Mouse (Mus musculus): ENCODE data around the gene Ceacam16. TPM values are rescaled to one million over a fixed set of nuclear protein-coding genes. Genes with fewer than 3 reads are reported as not detected.
A peak's percentile ranks its signal among the peaks of the same experiment; 100 is the strongest.

Ceacam16 gene
- total and polyA plus RNA-seq, 2 experiments, result 0.09 to 0.11 TPM

GRCm38 (mm10) chr7:19818440-19818839 lies 42.7 kb downstream of the Ceacam16 start:
- Histone ChIP-seq H3K27me3 (ENCODE audit: control insufficient read depth, insufficient read depth, low read length) (no peaks in the 10 kb centered on the region), H3K4me3 (ENCODE audit: insufficient read depth, low read depth, low read length) (no peak overlapping the region), H3K79me2 (ENCODE audit: control insufficient read depth, insufficient read depth, low read length) (peaks cover 10% of the 10 kb centered on the region; the same call in 1 of the 2 replicates), H3K36me3 (ENCODE audit: control insufficient read depth, insufficient read depth, low read length) (peaks cover 13% of the 10 kb centered on the region; the same call in 1 of the 2 replicates), H3K4me1 (ENCODE audit: control insufficient read depth, insufficient read depth, low read length) (peaks cover 31% of the 10 kb centered on the region), H3K27ac (replicated peaks; ENCODE audit: insufficient read depth, low read depth, low read length) (peak overlapping the region; percentile 78), H3K9ac (ENCODE audit: low read depth, low read length) (peak overlapping the region; percentile 49)
- DNase-seq (ENCODE audit: extremely low read depth, low read depth, low spot score), result peak; percentile 72
- 41% methylated on average over 5 of the region's 5 CpGs for WGBS
- no peak for TF ChIP-seq CTCF (IDR thresholded peaks at IDR 0.05; ENCODE audit: low read depth, low read length)
- TF ChIP-seq POLR2A (IDR thresholded peaks at IDR 0.05; ENCODE audit: extremely low read depth, insufficient read depth, low read length), result no peak

GRCm38 (mm10) chr7:19817382-19818105 lies 43.6 kb downstream of the Ceacam16 start:
- peak; percentile 95 for DNase-seq (ENCODE audit: extremely low read depth, low read depth, low spot score)

GRCm38 (mm10) chr7:19816224-19816771 lies 44.8 kb downstream of the Ceacam16 start:
- Histone ChIP-seq H3K4me3 (ENCODE audit: insufficient read depth, low read depth, low read length) (peak overlapping the region; percentile 66), H3K27ac (replicated peaks; ENCODE audit: insufficient read depth, low read depth, low read length) (peak overlapping the region; percentile 78), H3K4me1 (ENCODE audit: control insufficient read depth, insufficient read depth, low read length) (peaks cover 27% of the 10 kb centered on the region), H3K9ac (ENCODE audit: low read depth, low read length) (peak overlapping the region; percentile 78), H3K36me3 (ENCODE audit: control insufficient read depth, insufficient read depth, low read length) (peaks cover 23% of the 10 kb centered on the region), H3K79me2 (ENCODE audit: control insufficient read depth, insufficient read depth, low read length) (no peaks in the 10 kb centered on the region; the same call in 1 of the 2 replicates), H3K27me3 (ENCODE audit: control insufficient read depth, insufficient read depth, low read length) (no peaks in the 10 kb centered on the region)
- 2% methylated on average over 28 of the region's 28 CpGs for WGBS
- DNase-seq (ENCODE audit: extremely low read depth, low read depth, low spot score), result peak; percentile 75
- peak; percentile 69 for TF ChIP-seq POLR2A (IDR thresholded peaks at IDR 0.05; ENCODE audit: extremely low read depth, insufficient read depth, low read length)
- no peak for TF ChIP-seq CTCF (IDR thresholded peaks at IDR 0.05; ENCODE audit: low read depth, low read length)

More at GRCm38 (mm10) chr7:19817382-19818105, 43.6 kb downstream of the Ceacam16 start:
- Histone ChIP-seq H3K9ac (ENCODE audit: low read depth, low read length) (peak overlapping the region; percentile 78), H3K4me3 (ENCODE audit: insufficient read depth, low read depth, low read length) (peak overlapping the region; percentile 66), H3K4me1 (ENCODE audit: control insufficient read depth, insufficient read depth, low read length) (peaks cover 27% of the 10 kb centered on the region), H3K36me3 (ENCODE audit: control insufficient read depth, insufficient read depth, low read length) (peaks cover 16% of the 10 kb centered on the region), H3K27ac (replicated peaks; ENCODE audit: insufficient read depth, low read depth, low read length) (peak overlapping the region; percentile 78), H3K27me3 (ENCODE audit: control insufficient read depth, insufficient read depth, low read length) (no peaks in the 10 kb centered on the region), H3K79me2 (ENCODE audit: control insufficient read depth, insufficient read depth, low read length) (peaks cover 9% of the 10 kb centered on the region; the same call in 1 of the 2 replicates)
- TF ChIP-seq CTCF (IDR thresholded peaks at IDR 0.05; ENCODE audit: low read depth, low read length), result no peak
- TF ChIP-seq POLR2A (IDR thresholded peaks at IDR 0.05; ENCODE audit: extremely low read depth, insufficient read depth, low read length), result no peak
- 4% methylated on average over 15 of the region's 15 CpGs for WGBS

- H3K27me3 ChIP-seq (ENCODE audit: control insufficient read depth, insufficient read depth, low read length), result no peaks in the 10 kb centered on the region
- no peak for DNase-seq (ENCODE audit: extremely low read depth, low read depth, low spot score)
- peaks cover 29% of the 10 kb centered on the region for H3K36me3 ChIP-seq (ENCODE audit: control insufficient read depth, insufficient read depth, low read length)
- H3K79me2 ChIP-seq (ENCODE audit: control insufficient read depth, insufficient read depth, low read length), result no peaks in the 10 kb centered on the region; the same call in 1 of the 2 replicates
- H3K4me3 ChIP-seq (ENCODE audit: insufficient read depth, low read depth, low read length), result peak overlapping the region; percentile 40
- TF ChIP-seq POLR2A (IDR thresholded peaks at IDR 0.05; ENCODE audit: extremely low read depth, insufficient read depth, low read length) (no peak), CTCF (IDR thresholded peaks at IDR 0.05; ENCODE audit: low read depth, low read length) (no peak)
- peaks cover 25% of the 10 kb centered on the region for H3K4me1 ChIP-seq (ENCODE audit: control insufficient read depth, insufficient read depth, low read length)
- 57% methylated on average over 17 of the region's 17 CpGs for WGBS
- H3K27ac ChIP-seq (replicated peaks; ENCODE audit: insufficient read depth, low read depth, low read length), result peak overlapping the region; percentile 69
- peak overlapping the region; percentile 51 for H3K9ac ChIP-seq (ENCODE audit: low read depth, low read length)
Measured at GRCm38 (mm10) chr7:19815296-19816223, 45.5 kb downstream of the Ceacam16 start.

- Histone ChIP-seq H3K4me1 (ENCODE audit: control insufficient read depth, insufficient read depth, low read length) (peaks cover 16% of the 10 kb centered on the region), H3K27ac (replicated peaks; ENCODE audit: insufficient read depth, low read depth, low read length) (no peak overlapping the region), H3K4me3 (ENCODE audit: insufficient read depth, low read depth, low read length) (no peak overlapping the region), H3K36me3 (ENCODE audit: control insufficient read depth, insufficient read depth, low read length) (peaks cover 44% of the 10 kb centered on the region), H3K9ac (ENCODE audit: low read depth, low read length) (no peak overlapping the region), H3K79me2 (ENCODE audit: control insufficient read depth, insufficient read depth, low read length) (no peaks in the 10 kb centered on the region; the same call in 1 of the 2 replicates), H3K27me3 (ENCODE audit: control insufficient read depth, insufficient read depth, low read length) (no peaks in the 10 kb centered on the region)
- DNase-seq (ENCODE audit: extremely low read depth, low read depth, low spot score), result no peak
- TF ChIP-seq POLR2A (IDR thresholded peaks at IDR 0.05; ENCODE audit: extremely low read depth, insufficient read depth, low read length), result no peak
- TF ChIP-seq CTCF (IDR thresholded peaks at IDR 0.05; ENCODE audit: low read depth, low read length), result no peak
- 83% methylated on average over 6 of the region's 6 CpGs for WGBS
Measured at GRCm38 (mm10) chr7:19813579-19814122, 47.4 kb downstream of the Ceacam16 start.

Data from liver, adult 2 months (tissue).